30 mouse cellular contexts compared by ENCODE assay signal in genomic region chr4:53623711-53624110, GRCm38 (mm10). TPM values are rescaled to one million over a fixed set of nuclear protein-coding genes. Genes with fewer than 3 reads are reported as not detected.
DNase-seq lines count a peak whose midpoint lies in the region; ATAC-seq lines count a peak whose summit lies in the region.
"Had no signal": no experiment of that assay in that cellular context is flagged by ENCODE, and none has a peak within 500 bp of the region (broad histone marks: within the 10 kb centered on the region; RNA-seq: fewer than 3 reads in every experiment).

No protein-coding gene starts in this region.

- no peak overlapping the region for H3K4me2 ChIP-seq in forebrain, embryonic 14.5 days (ENCODE audit: low read length)
- H3K4me2 ChIP-seq in forebrain, embryonic 12.5 days, result no peak overlapping the region
- no peak overlapping the region for H3K4me2 ChIP-seq in forebrain, embryonic 16.5 days (ENCODE audit: low read length)
- H3K4me2 ChIP-seq: embryonic facial prominence, embryonic 13.5 days; heart, embryonic 13.5 days; hindbrain, embryonic 14.5 days had no signal

- H3K9ac ChIP-seq in forebrain, embryonic 14.5 days (ENCODE audit: low read length), result no peak overlapping the region
- H3K9ac ChIP-seq in forebrain, embryonic 12.5 days, result no peak overlapping the region
- H3K9ac ChIP-seq in forebrain, embryonic 16.5 days (replicated peaks; ENCODE audit: low read depth, low read length), result no peak overlapping the region
- H3K9ac ChIP-seq: embryonic facial prominence, embryonic 13.5 days; heart, embryonic 13.5 days; hindbrain, embryonic 14.5 days had no signal

- peaks cover 10% of the 10 kb centered on the region for H3K4me1 ChIP-seq in forebrain, embryonic 14.5 days (ENCODE audit: control insufficient read depth, insufficient read depth, low read length)
- peaks cover 8% of the 10 kb centered on the region for H3K4me1 ChIP-seq in forebrain, embryonic 12.5 days
- peaks cover 10% of the 10 kb centered on the region for H3K4me1 ChIP-seq in forebrain, embryonic 16.5 days (replicated peaks; ENCODE audit: control insufficient read depth, insufficient read depth, low read length)
- H3K4me1 ChIP-seq in embryonic facial prominence, embryonic 10.5 days, result no peaks in the 10 kb centered on the region

- H3K27me3 ChIP-seq in forebrain, embryonic 14.5 days (replicated peaks; ENCODE audit: control insufficient read depth, insufficient read depth, low read length), result no peaks in the 10 kb centered on the region
- no peaks in the 10 kb centered on the region for H3K27me3 ChIP-seq in forebrain, embryonic 12.5 days
- no peaks in the 10 kb centered on the region for H3K27me3 ChIP-seq in forebrain, embryonic 16.5 days (replicated peaks; ENCODE audit: control insufficient read depth, insufficient read depth, low read length)
- H3K27me3 ChIP-seq in embryonic facial prominence, embryonic 10.5 days (replicated peaks; ENCODE audit: low read depth, poor library complexity, severe bottlenecking), result no peaks in the 10 kb centered on the region
- H3K27me3 ChIP-seq: CH12.LX; embryonic facial prominence, embryonic 13.5 days; Patski had no signal

- DNase-seq in forebrain, embryonic 14.5 days (ENCODE audit: low spot score), result peak; percentile 64
- peak; percentile 53 for DNase-seq in layer of hippocampus, adult 9-11 months
- DNase-seq in layer of hippocampus, adult 11-12 months (ENCODE audit: low spot score), result no peak
- DNase-seq in embryonic facial prominence, embryonic 10.5 days (ENCODE audit: low spot score), result no peak
- no peak for DNase-seq in embryo, embryonic 11 days
- DNase-seq: adrenal gland, postnatal 10 days; adrenal gland, postnatal 36 days; B cell, adult 2 months; cerebellum, adult 18-20 months; cerebellum, adult 9-10 months; cerebellum, postnatal 14 days; gastrocnemius, postnatal 10 days; gastrocnemius, postnatal 36 days; heart, adult 2 months; heart, postnatal 14 days; heart, postnatal 4 days; kidney, adult 18-20 months had no signal

- WGBS in forebrain, embryonic 14.5 days, result 77% methylated on average over 1 of the region's 1 CpGs
- WGBS in forebrain, embryonic 12.5 days, result 90% methylated on average over 1 of the region's 1 CpGs
- WGBS in forebrain, embryonic 16.5 days, result 64% methylated on average over 1 of the region's 1 CpGs
- 92% methylated on average over 1 of the region's 1 CpGs for WGBS in embryonic facial prominence, embryonic 10.5 days

- no peak overlapping the region for H3K4me3 ChIP-seq in forebrain, embryonic 14.5 days (ENCODE audit: low read depth, low read length)
- no peak overlapping the region for H3K4me3 ChIP-seq in forebrain, embryonic 12.5 days (replicated peaks)
- H3K4me3 ChIP-seq in forebrain, embryonic 16.5 days (replicated peaks; ENCODE audit: low read length), result no peak overlapping the region
- H3K4me3 ChIP-seq in embryonic facial prominence, embryonic 10.5 days, result no peak overlapping the region
- H3K4me3 ChIP-seq: embryonic facial prominence, embryonic 13.5 days; erythroblast, embryonic 14.5 days; heart, adult 2 months; heart, embryonic 10.5 days; heart, embryonic 13.5 days had no signal

- peak; percentile 71; the same call in 1 of the 2 replicates for ATAC-seq in forebrain, embryonic 14.5 days
- no peak for ATAC-seq in forebrain, embryonic 12.5 days (ENCODE audit: low FRiP score)
- peak; percentile 84 for ATAC-seq in forebrain, embryonic 16.5 days
- ATAC-seq: inflammation-experienced regulatory T-cells, adult 6 months; intestine, embryonic 16.5 days; Patski had no signal

- no peaks in the 10 kb centered on the region for H3K36me3 ChIP-seq in forebrain, embryonic 14.5 days (ENCODE audit: control insufficient read depth, insufficient read depth, low read length)
- H3K36me3 ChIP-seq in forebrain, embryonic 12.5 days (replicated peaks), result no peaks in the 10 kb centered on the region
- H3K36me3 ChIP-seq in forebrain, embryonic 16.5 days (ENCODE audit: control insufficient read depth, insufficient read depth), result no peaks in the 10 kb centered on the region
- no peaks in the 10 kb centered on the region for H3K36me3 ChIP-seq in embryonic facial prominence, embryonic 10.5 days (replicated peaks)
- H3K36me3 ChIP-seq: embryonic facial prominence, embryonic 13.5 days; G1E; heart, embryonic 10.5 days; heart, embryonic 13.5 days had no signal

- H3K9me3 ChIP-seq in forebrain, embryonic 14.5 days (replicated peaks; ENCODE audit: control insufficient read depth, low read length), result no peaks in the 10 kb centered on the region
- no peaks in the 10 kb centered on the region for H3K9me3 ChIP-seq in forebrain, embryonic 12.5 days
- no peaks in the 10 kb centered on the region for H3K9me3 ChIP-seq in forebrain, embryonic 16.5 days (ENCODE audit: control insufficient read depth, low read length)
- no peaks in the 10 kb centered on the region for H3K9me3 ChIP-seq in embryonic facial prominence, embryonic 10.5 days
- H3K9me3 ChIP-seq: embryonic facial prominence, embryonic 13.5 days; G1E; heart, embryonic 10.5 days; heart, embryonic 13.5 days had no signal

- H3K27ac ChIP-seq in forebrain, embryonic 14.5 days (ENCODE audit: low read depth, low read length), result no peak overlapping the region; the same call in 1 of the 2 replicates
- no peak overlapping the region for H3K27ac ChIP-seq in forebrain, embryonic 12.5 days
- H3K27ac ChIP-seq in forebrain, embryonic 16.5 days (ENCODE audit: low read length), result no peak overlapping the region
- H3K27ac ChIP-seq in embryonic facial prominence, embryonic 10.5 days (replicated peaks), result no peak overlapping the region
- H3K27ac ChIP-seq: embryonic facial prominence, embryonic 13.5 days; heart, adult 2 months; heart, embryonic 10.5 days; heart, embryonic 13.5 days; hindbrain, embryonic 14.5 days; hindbrain, postnatal 0 days had no signal

RNA-seq across cellular contexts. Expression of gene Fsd1l, which starts 7.6 kb away (rescaled TPM):
- 24.0 and 36.6 TPM in 2 replicates for polyA plus RNA-seq in forebrain, embryonic 14.5 days (2014; fragmentation: Nextera tagmentation; extraction: Ambion mirVana)
- 47.2 and 52.2 TPM in 2 replicates for polyA plus RNA-seq in forebrain, embryonic 12.5 days (2016; fragmentation: Nextera tagmentation; extraction: Ambion mirVana)
- polyA plus RNA-seq in forebrain, embryonic 16.5 days (2015; fragmentation: Nextera tagmentation; extraction: Ambion mirVana), result 43.8 and 51.8 TPM in 2 replicates
- 19.2 and 21.3 TPM in 2 replicates for polyA plus RNA-seq in embryonic facial prominence, embryonic 10.5 days (2016; fragmentation: Nextera tagmentation; extraction: Ambion mirVana)
- polyA plus RNA-seq: erythroblast, embryonic 14.5 days; G1E had no signal

Comparison
In these comparisons a context has a peak if more than half of its experiments do, and no peak if none do; other contexts are left out.
1. DNase-seq: peak in forebrain, embryonic 14.5 days (single experiment) and layer of hippocampus, adult 9-11 months (single experiment); none in layer of hippocampus, adult 11-12 months (single experiment), embryonic facial prominence, embryonic 10.5 days (single experiment) and embryo, embryonic 11 days (single experiment).